Mouse (Mus musculus) MEL (cell line): ENCODE measurements around the gene Hgd. TPM values are rescaled to one million over a fixed set of nuclear protein-coding genes. Genes with fewer than 3 reads are reported as not detected.

ENCODE experiments used
- DNase-seq: peaks from one replicate; pipeline ENCODE4 v3.0.0; 2011; ENCODE audit warnings: low read depth, low spot score
- H3K27ac ChIP-seq: 2 replicates; pipeline ENCODE4 v1.5.1; 2012; ENCODE audit warnings: low read depth, mild to moderate bottlenecking, control low read depth, low read length, moderate library complexity; ENCODE audit not compliant: control insufficient read depth
- H3K27me3 ChIP-seq, 2 experiments: fragments of 150-350 bp in 1 of 2; sonication (generic) in 1 of 2; 2 replicates each; pipeline ENCODE4 v1.6.1; 2012; ENCODE audit warnings: low read length in 2 of 2, mild to moderate bottlenecking in 2 of 2, improper control_type of control experiment in 1 of 2, moderate library complexity in 1 of 2; ENCODE audit not compliant: insufficient read depth in 2 of 2, control insufficient read depth in 1 of 2
- H3K36me3 ChIP-seq, 2 experiments: 2 replicates each; pipeline ENCODE4 v1.6.1; 2012 to 2014; ENCODE audit warnings: low read length in 2 of 2, improper control_type of control experiment in 1 of 2, inconsistent platforms in 1 of 2, mild to moderate bottlenecking in 1 of 2; ENCODE audit not compliant: insufficient read depth in 2 of 2, control insufficient read depth in 1 of 2
- H3K4me1 ChIP-seq, 2 experiments: fragments of 150-350 bp in 1 of 2; sonication (generic) in 1 of 2; 2 replicates each; pipeline ENCODE4 v1.6.1; 2012; ENCODE audit warnings: low read length in 2 of 2, improper control_type of control experiment in 1 of 2, mild to moderate bottlenecking in 1 of 2; ENCODE audit not compliant: insufficient read depth in 2 of 2, control insufficient read depth in 1 of 2
- H3K4me3 ChIP-seq, 2 experiments: fragments of 150-350 bp in 1 of 2; sonication (generic) in 1 of 2; 2 replicates each; pipeline ENCODE4 v1.5.1; 2012; ENCODE audit warnings: low read depth in 2 of 2, low read length in 2 of 2, mild to moderate bottlenecking in 2 of 2, moderate library complexity in 2 of 2, control low read depth in 1 of 2, improper control_type of control experiment in 1 of 2; ENCODE audit not compliant: control insufficient read depth in 1 of 2, insufficient read depth in 1 of 2
- H3K79me2 ChIP-seq: 2 replicates; pipeline ENCODE4 v1.6.1; 2012; ENCODE audit warnings: mild to moderate bottlenecking, low read length, moderate library complexity; ENCODE audit not compliant: control insufficient read depth, poor library complexity, insufficient read depth
- H3K9ac ChIP-seq: 2 replicates; pipeline ENCODE4 v1.6.1; 2012; ENCODE audit warnings: low read depth, mild to moderate bottlenecking, control low read depth, low read length, moderate library complexity; ENCODE audit not compliant: control insufficient read depth, poor library complexity, severe bottlenecking
- H3K9me3 ChIP-seq: fragments of 150-350 bp; sonication (generic); replicated peaks from 2 replicates; pipeline ENCODE4 v1.6.1; 2012; ENCODE audit warnings: mild to moderate bottlenecking, low read length, improper control_type of control experiment, moderate library complexity; ENCODE audit not compliant: insufficient read depth
- BHLHE40 ChIP-seq: IDR thresholded peaks from 2 replicates; pipeline ENCODE4 v1.6.1; 2012; ENCODE audit warnings: low read depth, mild to moderate bottlenecking, inconsistent platforms, low read length, improper control_type of control experiment, borderline replicate concordance
- CHD1 ChIP-seq: IDR thresholded peaks from 2 replicates; pipeline ENCODE4 v1.6.1; 2012; ENCODE audit warnings: low read depth, mild to moderate bottlenecking, inconsistent platforms, low read length, improper control_type of control experiment
- CHD2 ChIP-seq: IDR thresholded peaks from 2 replicates; pipeline ENCODE4 v1.6.1; 2011; ENCODE audit warnings: low read length, improper control_type of control experiment
- CTCF ChIP-seq, 3 experiments: IDR thresholded peaks in 2 of 3; conservative IDR thresholded peaks in 1 of 3; 2 replicates each; pipeline ENCODE4 v1.5.1; 2011 to 2012; ENCODE audit warnings: low read length in 3 of 3, low read depth in 2 of 3, mild to moderate bottlenecking in 2 of 3, improper control_type of control experiment in 1 of 3, inconsistent platforms in 1 of 3, mixed read lengths in 1 of 3, moderate library complexity in 1 of 3; ENCODE audit not compliant: control insufficient read depth in 1 of 3, insufficient read depth in 1 of 3, poor library complexity in 1 of 3, severe bottlenecking in 1 of 3
- E2F4 ChIP-seq: IDR thresholded peaks from 2 replicates; pipeline ENCODE4 v1.6.1; 2011; ENCODE audit warnings: low read depth, low read length, improper control_type of control experiment, borderline replicate concordance
- ELF1 ChIP-seq: IDR thresholded peaks from 2 replicates; pipeline ENCODE4 v1.6.1; 2014; ENCODE audit warnings: low read depth, mild to moderate bottlenecking, inconsistent platforms, low read length, improper control_type of control experiment, moderate library complexity
- EP300 ChIP-seq, 2 experiments: IDR thresholded peaks; 2 replicates each; pipeline ENCODE4 v1.6.1; 2011; ENCODE audit warnings: improper control_type of control experiment in 2 of 2, low read length in 2 of 2, low read depth in 1 of 2, mild to moderate bottlenecking in 1 of 2
- MAFK ChIP-seq: IDR thresholded peaks from 2 replicates; pipeline ENCODE4 v1.6.1; 2011; ENCODE audit warnings: low read depth, mild to moderate bottlenecking, low read length, improper control_type of control experiment, borderline replicate concordance
- MAX ChIP-seq: IDR thresholded peaks from 2 replicates; pipeline ENCODE4 v1.6.1; 2011; ENCODE audit warnings: low read length, improper control_type of control experiment
- MAZ ChIP-seq: IDR thresholded peaks from 2 replicates; pipeline ENCODE4 v1.6.1; 2012; ENCODE audit warnings: low read depth, mild to moderate bottlenecking, inconsistent platforms, low read length, improper control_type of control experiment
- MEF2A ChIP-seq: IDR thresholded peaks from 2 replicates; pipeline ENCODE4 v1.6.1; 2014; ENCODE audit warnings: low read depth, mild to moderate bottlenecking, inconsistent platforms, low read length, improper control_type of control experiment; ENCODE audit not compliant: poor library complexity, insufficient replicate concordance, severe bottlenecking; ENCODE audit errors: extremely low read depth
- POLR2A ChIP-seq, 2 experiments: IDR thresholded peaks; 2 replicates each; pipeline ENCODE4 v1.6.1; 2011 to 2012; ENCODE audit warnings: low read length in 2 of 2, mild to moderate bottlenecking in 2 of 2, control low read depth in 1 of 2, improper control_type of control experiment in 1 of 2, low read depth in 1 of 2, moderate library complexity in 1 of 2; ENCODE audit not compliant: control insufficient read depth in 1 of 2, insufficient read depth in 1 of 2, poor library complexity in 1 of 2
- POLR2AphosphoS2 ChIP-seq: IDR thresholded peaks from 2 replicates; pipeline ENCODE4 v1.6.1; 2011; ENCODE audit warnings: low read length, improper control_type of control experiment
- POLR2AphosphoS5 ChIP-seq: IDR thresholded peaks from 2 replicates; pipeline ENCODE4 v1.6.1; 2012; ENCODE audit warnings: low read depth, borderline replicate concordance, mild to moderate bottlenecking, inconsistent platforms, low read length, moderate library complexity, mixed read lengths
- RAD21 ChIP-seq: IDR thresholded peaks from 2 replicates; pipeline ENCODE4 v1.6.1; 2011; ENCODE audit warnings: mild to moderate bottlenecking, low read depth, low read length, improper control_type of control experiment
- SIN3A ChIP-seq: IDR thresholded peaks from 2 replicates; pipeline ENCODE4 v1.6.1; 2012; ENCODE audit warnings: low read length, improper control_type of control experiment, inconsistent platforms
- TAL1 ChIP-seq: IDR thresholded peaks from 2 replicates; pipeline ENCODE4 v1.6.1; 2012; ENCODE audit warnings: mild to moderate bottlenecking, inconsistent platforms, low read length, moderate library complexity, mixed read lengths
- TCF12 ChIP-seq: IDR thresholded peaks from 2 replicates; pipeline ENCODE4 v1.6.1; 2014; ENCODE audit warnings: low read depth, mild to moderate bottlenecking, inconsistent platforms, low read length, improper control_type of control experiment, moderate library complexity
- UBTF ChIP-seq: IDR thresholded peaks from 2 replicates; pipeline ENCODE4 v1.6.1; 2012; ENCODE audit warnings: low read depth, mild to moderate bottlenecking, inconsistent platforms, low read length, improper control_type of control experiment, moderate library complexity, borderline replicate concordance; ENCODE audit not compliant: insufficient read depth
- ZC3H11A ChIP-seq: IDR thresholded peaks from 2 replicates; pipeline ENCODE4 v1.6.1; 2012; ENCODE audit warnings: low read depth, mild to moderate bottlenecking, inconsistent platforms, low read length, improper control_type of control experiment
- ZKSCAN1 ChIP-seq: IDR thresholded peaks from 2 replicates; pipeline ENCODE4 v1.6.1; 2012; ENCODE audit warnings: low read depth, mild to moderate bottlenecking, inconsistent platforms, low read length, improper control_type of control experiment, moderate library complexity
- ZMIZ1 ChIP-seq: IDR thresholded peaks from 2 replicates; pipeline ENCODE4 v1.6.1; 2012; ENCODE audit warnings: low read depth, mild to moderate bottlenecking, inconsistent platforms, low read length, improper control_type of control experiment, moderate library complexity
- ZNF384 ChIP-seq: IDR thresholded peaks from 2 replicates; pipeline ENCODE4 v1.6.1; 2012; ENCODE audit warnings: low read depth, mild to moderate bottlenecking, inconsistent platforms, low read length, improper control_type of control experiment
- polyA plus RNA-seq, 2 experiments: library from polyadenylated mRNA; stranded (reverse) in 1 of 2; unstranded in 1 of 2; fragments of >175 nt in 1 of 2; fragments of >200 nt in 1 of 2; gene quantifications; 2 replicates each; pipeline versions ENCODE4 v1.2.1 to v1.2.4; 2012; ENCODE audit warnings: low replicate concordance in 2 of 2, low read depth in 1 of 2; ENCODE audit not compliant: insufficient read length in 2 of 2, insufficient read depth in 1 of 2, missing spikeins in 1 of 2
- total RNA-seq: library from RNA; depleted of rRNA; stranded (reverse); fragments of 300-350 nt; gene quantifications from 2 replicates; pipeline ENCODE4 v1.2.3, GENCODE M21; 2012

The Hgd gene
- total and polyA plus RNA-seq, 3 experiments, result not detected

DNA sequence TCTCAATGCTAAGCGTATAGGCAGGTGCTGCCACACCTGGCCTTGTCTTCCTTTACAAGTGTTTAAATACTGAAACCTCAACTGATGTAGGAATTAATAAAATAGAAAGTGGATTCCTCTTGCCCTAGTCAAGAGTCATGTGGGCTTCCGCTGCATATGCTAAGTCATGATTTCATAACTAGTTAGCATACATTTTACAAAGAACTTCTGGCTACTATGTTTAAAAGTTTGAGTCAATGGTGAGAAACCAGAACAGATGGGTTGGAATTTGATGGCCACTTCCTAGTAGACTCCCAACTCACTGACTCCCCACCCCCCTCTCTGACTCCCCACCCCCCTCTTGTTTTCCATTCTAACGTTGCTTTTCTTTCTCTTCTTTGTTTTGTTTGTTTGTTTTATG is 19.4 kb downstream of the Hgd start:
- Histone ChIP-seq H3K9ac (no peak overlapping the region), H3K4me1 (no peaks in the 10 kb centered on the region), H3K79me2 (no peaks in the 10 kb centered on the region), H3K27ac (no peak overlapping the region), H3K36me3 (no peaks in the 10 kb centered on the region), H3K4me3 (no peak overlapping the region), H3K9me3 (no peaks in the 10 kb centered on the region), H3K27me3 (peaks cover 2 to 5% of the 10 kb centered on the region in 2 experiments; a peak in 3 of 4 replicates)
- DNase-seq, result no peak
- no peak for TF ChIP-seq CHD1
- no peak for TF ChIP-seq MAFK
- no peak for TF ChIP-seq ZNF384
- no peak for TF ChIP-seq TCF12

DNA sequence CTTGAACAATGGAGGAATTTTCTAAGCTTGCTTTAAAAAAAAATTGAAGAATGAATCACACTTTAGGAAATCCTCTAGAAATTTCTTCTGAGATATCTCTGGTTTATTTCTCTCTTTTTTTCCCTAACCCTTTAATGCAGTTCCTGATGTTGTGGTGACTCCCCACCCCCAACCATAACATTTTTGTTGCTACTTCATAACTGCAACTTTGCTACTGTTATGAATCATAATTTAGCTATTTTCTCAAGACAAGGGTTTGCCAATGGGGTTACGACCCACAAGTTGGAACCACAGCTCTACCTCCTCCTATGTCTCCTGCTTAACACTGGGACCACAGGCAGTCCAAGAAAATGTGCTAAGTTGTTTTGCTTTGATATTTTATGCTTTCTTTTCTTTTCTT is 23.5 kb downstream of the Hgd start:
- no peak overlapping the region for H3K27ac ChIP-seq
- no peaks in the 10 kb centered on the region for H3K9me3 ChIP-seq
- H3K79me2 ChIP-seq, result no peaks in the 10 kb centered on the region
- H3K27me3 ChIP-seq, result peaks cover 6% of the 10 kb centered on the region in 2 experiments; a peak in 3 of 4 replicates
- H3K9ac ChIP-seq, result no peak overlapping the region
- TF ChIP-seq CHD2 (no peak), MAZ (no peak), TCF12 (no peak), ZKSCAN1 (no peak), TAL1 (no peak), POLR2AphosphoS5 (no peak), MAX (no peak), CTCF (IDR thresholded peaks at IDR 0.05 in 2 of 3, conservative IDR thresholded peaks at IDR 0.05 in 1 of 3; ENCODE audit: control insufficient read depth in 1 of 3, insufficient read depth in 1 of 3, low read depth in 2 of 3, low read length in 3 of 3, poor library complexity in 1 of 3, severe bottlenecking in 1 of 3) (no peak), POLR2AphosphoS2 (no peak), ZC3H11A (no peak), CHD1 (no peak), EP300 (IDR thresholded peaks at IDR 0.05; ENCODE audit: low read depth in 1 of 2, low read length in 2 of 2) (no peak), UBTF (no peak)
- H3K4me3 ChIP-seq, result no peak overlapping the region
- DNase-seq, result no peak
- no peaks in the 10 kb centered on the region for H3K4me1 ChIP-seq
- H3K36me3 ChIP-seq, result no peaks in the 10 kb centered on the region

GRCm38 (mm10) chr16:37604243-37604642 is 24.3 kb downstream of the Hgd start:
- Histone ChIP-seq H3K79me2 (no peaks in the 10 kb centered on the region), H3K27me3 (peaks cover 6% of the 10 kb centered on the region in 2 experiments; a peak in 3 of 4 replicates), H3K9me3 (no peaks in the 10 kb centered on the region), H3K27ac (no peak overlapping the region), H3K36me3 (no peaks in the 10 kb centered on the region), H3K4me3 (no peak overlapping the region), H3K9ac (no peak overlapping the region), H3K4me1 (no peaks in the 10 kb centered on the region)
- TF ChIP-seq POLR2A (IDR thresholded peaks at IDR 0.05; ENCODE audit: control insufficient read depth in 1 of 2, insufficient read depth in 1 of 2, low read depth in 1 of 2, low read length in 2 of 2, poor library complexity in 1 of 2), result no peak
- TF ChIP-seq TCF12, result no peak
- no peak for TF ChIP-seq SIN3A
- no peak for TF ChIP-seq ZMIZ1
- no peak for TF ChIP-seq EP300 (IDR thresholded peaks at IDR 0.05; ENCODE audit: low read depth in 1 of 2, low read length in 2 of 2)
- no peak for TF ChIP-seq BHLHE40
- TF ChIP-seq CHD1, result no peak
- TF ChIP-seq MEF2A, result no peak
- no peak for TF ChIP-seq CTCF (IDR thresholded peaks at IDR 0.05 in 2 of 3, conservative IDR thresholded peaks at IDR 0.05 in 1 of 3; ENCODE audit: control insufficient read depth in 1 of 3, insufficient read depth in 1 of 3, low read depth in 2 of 3, low read length in 3 of 3, poor library complexity in 1 of 3, severe bottlenecking in 1 of 3)
- no peak for TF ChIP-seq RAD21
- no peak for TF ChIP-seq ELF1
- no peak for TF ChIP-seq POLR2AphosphoS5
- TF ChIP-seq E2F4, result no peak
- no peak for TF ChIP-seq MAFK
- TF ChIP-seq ZKSCAN1, result no peak
- no peak for TF ChIP-seq UBTF
- no peak for TF ChIP-seq CHD2
- no peak for TF ChIP-seq MAX
- no peak for DNase-seq
